Mouse (Mus musculus) R1 (cell line): ENCODE results near the gene Scnn1a.

Source experiments
- DNase-seq: peaks from one replicate; pipeline ENCODE4 v3.0.0-alpha.2; 2018; ENCODE audit warnings: low read depth, low spot score

Scnn1a gene

DNA sequence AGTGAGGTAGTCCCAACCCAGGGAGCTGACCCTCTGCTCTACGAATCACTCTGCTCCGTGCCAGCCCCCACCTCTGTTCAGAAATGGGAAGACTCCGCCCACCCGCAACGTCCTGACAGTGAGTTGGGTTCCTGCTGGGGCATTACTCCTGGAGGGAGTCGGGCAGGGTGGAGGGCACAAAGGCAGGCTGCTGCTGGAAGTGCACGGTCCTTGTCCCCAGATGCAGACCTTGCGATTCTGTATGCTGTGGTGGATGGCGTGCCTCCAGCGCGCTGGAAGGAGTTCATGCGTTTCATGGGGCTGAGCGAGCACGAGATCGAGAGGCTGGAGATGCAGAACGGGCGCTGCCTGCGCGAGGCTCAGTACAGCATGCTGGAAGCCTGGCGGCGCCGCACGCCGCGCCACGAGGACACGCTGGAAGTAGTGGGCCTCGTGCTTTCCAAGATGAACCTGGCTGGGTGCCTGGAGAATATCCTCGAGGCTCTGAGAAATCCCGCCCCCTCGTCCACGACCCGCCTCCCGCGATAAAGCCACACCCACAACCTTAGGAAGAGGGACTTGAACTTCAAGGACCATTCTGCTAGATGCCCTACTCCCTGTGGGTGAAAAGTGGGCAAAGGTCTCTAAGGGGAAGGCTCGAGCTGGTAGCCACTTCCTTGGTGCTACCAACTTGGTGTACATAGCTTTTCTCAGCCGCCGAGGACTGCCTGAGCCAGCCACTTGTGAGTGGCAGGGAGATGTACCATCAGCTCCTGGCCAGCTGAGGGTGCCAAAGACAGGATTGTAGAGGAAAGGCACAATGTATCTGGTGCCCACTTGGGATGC, 41.2 kb downstream of the Scnn1a start:
- peak; percentile 63 for DNase-seq

- no peak for DNase-seq
Observed at GRCm38 (mm10) chr6:125363021-125363420, 42.6 kb downstream of the Scnn1a start.

DNA sequence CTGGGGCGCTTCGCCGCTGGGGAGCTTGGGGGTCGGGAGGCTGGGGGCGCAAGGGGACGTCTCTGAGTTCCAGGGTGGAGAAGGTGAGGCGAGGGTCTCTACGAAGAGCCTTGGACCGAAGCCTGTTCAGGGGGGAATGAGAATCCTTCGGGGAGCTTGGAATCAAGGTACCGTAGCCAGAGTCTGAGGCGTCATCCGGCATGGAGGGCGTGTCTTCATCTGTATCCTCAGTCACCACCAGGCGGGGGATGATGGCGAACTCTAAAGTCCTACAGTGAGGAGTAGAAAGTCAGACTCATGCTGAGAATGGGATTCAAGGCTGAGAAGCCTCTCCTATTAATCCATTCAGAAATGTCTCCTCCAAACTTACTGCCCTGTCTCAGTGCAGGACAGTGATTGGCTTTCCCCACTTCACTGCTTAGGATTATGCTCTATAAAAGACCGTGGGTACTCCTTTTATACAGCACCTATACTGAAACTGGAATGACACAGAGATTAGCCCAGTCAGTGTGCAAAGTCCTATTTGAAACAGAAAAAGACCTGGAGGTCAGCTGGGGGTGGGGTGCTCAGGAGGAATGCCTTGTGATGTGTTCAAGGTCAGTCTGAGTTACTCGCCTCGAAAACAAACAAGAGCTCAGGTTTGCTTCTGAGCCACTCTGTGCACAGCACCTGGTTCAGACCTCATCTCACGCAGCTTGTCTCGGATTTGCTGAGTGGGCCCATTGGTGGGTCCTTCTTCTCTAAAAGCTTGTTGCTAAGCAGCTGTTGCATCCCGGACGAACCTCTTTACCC, 43.2 kb downstream of the Scnn1a start:
- DNase-seq: peak; percentile 78

- no peak for DNase-seq
Observed at GRCm38 (mm10) chr6:125364448-125364847, 44.0 kb downstream of the Scnn1a start.

- no peak for DNase-seq
Observed at GRCm38 (mm10) chr6:125365522-125365921, 45.1 kb downstream of the Scnn1a start.

GRCm38 (mm10) chr6:125366133-125366532, 45.7 kb downstream of the Scnn1a start:
- DNase-seq: no peak

GRCm38 (mm10) chr6:125367758-125368371, 47.4 kb downstream of the Scnn1a start:
- DNase-seq: peak; percentile 78

GRCm38 (mm10) chr6:125377042-125377441, 56.6 kb downstream of the Scnn1a start:
- DNase-seq: no peak

DNA sequence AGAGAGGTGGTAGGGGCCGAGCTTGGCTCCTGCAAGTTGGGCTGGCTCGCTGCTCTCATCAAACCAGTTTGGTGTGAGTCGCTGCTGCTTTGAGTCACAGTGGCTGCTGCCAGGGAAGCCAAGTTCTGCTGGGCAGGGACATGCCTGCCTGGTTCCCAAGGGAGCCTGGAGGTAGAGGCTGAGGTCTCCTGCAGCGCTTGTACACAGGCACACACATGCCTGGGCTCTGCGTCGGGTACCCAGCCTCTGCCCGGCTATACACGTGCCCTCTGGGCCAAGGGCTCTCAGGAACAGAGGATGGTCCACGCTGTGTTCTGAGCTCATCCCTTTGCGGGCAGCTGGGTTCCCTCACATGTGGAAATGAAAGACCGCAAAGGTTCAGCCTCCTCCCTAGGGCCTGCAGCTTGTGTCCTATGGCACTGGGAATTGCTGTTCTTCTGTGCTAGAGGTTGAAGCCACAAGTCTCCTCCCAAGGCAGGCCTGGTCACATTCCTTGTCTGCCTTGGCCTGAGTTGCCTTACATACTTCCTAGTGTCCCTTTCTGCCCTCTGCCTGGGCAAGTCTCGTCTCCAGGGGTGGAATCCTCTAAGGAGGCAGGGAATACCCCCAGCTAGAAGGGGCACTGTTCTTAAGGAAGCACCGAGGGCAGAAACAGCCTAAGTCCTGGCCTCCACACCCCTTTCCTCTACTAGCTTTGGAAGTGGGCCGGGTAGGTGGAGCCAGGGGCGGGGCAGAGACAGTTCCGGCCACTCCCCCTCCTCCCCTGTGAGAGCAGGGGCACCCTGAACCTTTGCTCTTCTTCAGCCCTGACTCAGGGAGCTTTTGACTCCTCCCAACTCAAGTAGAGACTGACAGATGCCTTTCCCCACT, 57.4 kb downstream of the Scnn1a start:
- DNase-seq: peak; percentile 93

DNA sequence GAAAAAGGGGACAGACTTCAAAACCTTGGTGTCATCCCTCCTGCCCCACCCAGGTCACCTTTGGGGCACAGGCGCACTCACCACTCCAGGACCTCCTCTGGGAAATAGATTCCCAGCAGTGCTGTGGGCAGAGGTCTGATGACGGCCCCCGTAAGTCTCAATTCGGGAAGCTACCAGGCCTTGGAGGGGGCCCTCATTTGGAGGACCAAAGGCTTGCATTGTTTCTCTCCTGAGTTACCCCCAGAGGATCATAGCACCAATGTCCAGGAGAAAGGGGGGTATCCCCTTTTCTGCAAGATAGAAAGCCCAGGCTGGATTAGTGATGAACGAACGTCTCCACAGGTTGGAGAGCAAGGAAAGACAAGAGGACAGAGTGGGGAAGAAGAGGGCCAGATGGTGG, 58.2 kb downstream of the Scnn1a start:
- no peak for DNase-seq

DNA sequence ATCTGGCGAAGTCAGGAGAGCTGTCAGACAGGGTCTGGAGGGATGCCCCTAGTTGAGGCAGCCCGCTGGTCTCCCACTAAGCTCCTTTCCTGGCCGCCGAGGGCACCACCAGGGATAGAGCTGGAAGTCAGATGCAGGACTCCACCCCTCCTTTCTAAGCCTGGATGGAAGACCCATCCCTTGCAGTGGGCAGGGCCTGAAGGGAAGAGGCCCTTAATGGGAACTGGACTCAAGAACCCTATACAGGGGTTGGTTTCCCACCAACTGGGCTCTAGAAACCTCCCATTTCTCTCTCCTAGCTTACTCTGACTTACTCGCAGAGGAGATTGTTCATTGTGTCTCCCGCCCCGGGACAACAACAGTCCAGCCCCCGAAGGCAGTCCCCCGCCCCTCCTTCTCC, 59.3 kb downstream of the Scnn1a start:
- DNase-seq: no peak

GRCm38 (mm10) chr6:125380372-125381360, 60.2 kb downstream of the Scnn1a start, which contains the start of gene Plekhg6:
Gene Plekhg6, minus strand, starts transcription at chr6:125380793.
- DNase-seq: no peak

GRCm38 (mm10) chr6:125382024-125382423, 61.6 kb downstream of the Scnn1a start:
- no peak for DNase-seq

GRCm38 (mm10) chr6:125385066-125385974, 64.9 kb downstream of the Scnn1a start:
- DNase-seq: peak; percentile 74

DNA sequence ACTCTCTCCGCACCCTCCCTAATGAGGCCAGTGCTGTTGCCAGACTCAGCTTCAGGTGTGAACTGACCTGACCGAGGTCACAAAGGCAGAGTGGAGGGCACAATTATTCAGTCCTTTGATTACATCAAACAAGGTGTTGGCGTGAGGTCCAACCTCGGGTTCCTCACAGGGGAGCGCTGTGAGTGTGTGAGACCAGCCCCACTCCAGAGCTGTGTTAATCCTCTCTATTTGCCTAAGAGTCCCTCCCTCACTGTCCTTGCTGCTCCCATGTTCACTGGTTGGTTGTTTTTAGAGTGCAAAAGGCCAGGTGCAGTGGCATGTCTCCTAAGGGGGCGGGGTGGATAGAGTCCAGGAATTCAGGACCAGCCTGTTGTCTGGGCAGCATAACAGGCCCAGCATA, 65.6 kb downstream of the Scnn1a start:
- no peak for DNase-seq

- no peak for DNase-seq
Observed at GRCm38 (mm10) chr6:125389853-125390252, 69.4 kb downstream of the Scnn1a start.
